Mouse (Mus musculus): ENCODE measurements around the gene RPS10-NUDT3. TPM values are rescaled to one million over a fixed set of nuclear protein-coding genes. Genes with fewer than 3 reads are reported as not detected.

Gene RPS10-NUDT3
- polyA plus RNA-seq, 1 experiment from 2014 or later: not detected

- Histone ChIP-seq H3K27ac (no peak overlapping the region), H3K36me3 (no peaks in the 10 kb centered on the region), H3K4me1 (no peaks in the 10 kb centered on the region; the same call in 1 of the 2 replicates), H3K9ac (no peak overlapping the region), H3K4me2 (replicated peaks) (no peak overlapping the region; the same call in 1 of the 2 replicates), H3K27me3 (peaks cover 4% of the 10 kb centered on the region; the same call in 1 of the 2 replicates), H3K4me3 (no peak overlapping the region), H3K9me3 (replicated peaks) (no peaks in the 10 kb centered on the region; the same call in 1 of the 2 replicates)
- 4% methylated on average over 10 of the region's 10 CpGs for WGBS
- peak; percentile 78 for ATAC-seq (ENCODE audit: low FRiP score)
Observed at GRCm38 (mm10) chr17:27534718-27535117, 100.3 kb downstream of the RPS10-NUDT3 start.

- no peaks in the 10 kb centered on the region; the same call in 1 of the 2 replicates for H3K9me3 ChIP-seq (replicated peaks)
- ATAC-seq (ENCODE audit: low FRiP score): no peak
- peaks cover 1% of the 10 kb centered on the region; the same call in 1 of the 2 replicates for H3K4me1 ChIP-seq
- no peak overlapping the region for H3K27ac ChIP-seq
- no peak overlapping the region for H3K4me2 ChIP-seq (replicated peaks)
- no peak overlapping the region for H3K9ac ChIP-seq
- no peaks in the 10 kb centered on the region for H3K36me3 ChIP-seq
- no peak overlapping the region for H3K4me3 ChIP-seq
- WGBS: 85% methylated on average over 3 of the region's 3 CpGs
- H3K27me3 ChIP-seq: peaks cover 4% of the 10 kb centered on the region; the same call in 1 of the 2 replicates
Observed at GRCm38 (mm10) chr17:27533354-27533753, 101.7 kb downstream of the RPS10-NUDT3 start.

GRCm38 (mm10) chr17:27532095-27532494, 102.9 kb downstream of the RPS10-NUDT3 start:
- WGBS: 95% methylated on average over 8 of the region's 8 CpGs
- no peak for ATAC-seq (ENCODE audit: low FRiP score)
- no peak overlapping the region for H3K9ac ChIP-seq

More at GRCm38 (mm10) chr17:27532095-27532494, 102.9 kb downstream of the RPS10-NUDT3 start:
- Histone ChIP-seq H3K9me3 (replicated peaks) (no peaks in the 10 kb centered on the region; the same call in 1 of the 2 replicates), H3K4me1 (peaks cover 3% of the 10 kb centered on the region; the same call in 1 of the 2 replicates), H3K4me2 (replicated peaks) (no peak overlapping the region), H3K27me3 (peaks cover 4% of the 10 kb centered on the region; the same call in 1 of the 2 replicates), H3K36me3 (no peaks in the 10 kb centered on the region), H3K4me3 (no peak overlapping the region), H3K27ac (no peak overlapping the region)

Other genes with a start within 250 kb of the RPS10-NUDT3 start
- gene Grm4, start 113.8 kb downstream of the RPS10-NUDT3 start, polyA plus RNA-seq (2016; fragmentation: Nextera tagmentation; extraction: Ambion mirVana): 3.7 and 4.2 TPM in 2 replicates
- gene Hmga1, start 78.7 kb downstream of the RPS10-NUDT3 start, polyA plus RNA-seq (2016; fragmentation: Nextera tagmentation; extraction: Ambion mirVana): 161 and 162 TPM in 2 replicates
- 19.8 and 21.9 TPM in 2 replicates for gene AI413582, start 69.5 kb downstream of the RPS10-NUDT3 start, polyA plus RNA-seq (2016; fragmentation: Nextera tagmentation; extraction: Ambion mirVana)
- 199 and 204 TPM in 2 replicates for gene Nudt3, start 11.7 kb downstream of the RPS10-NUDT3 start, polyA plus RNA-seq (2016; fragmentation: Nextera tagmentation; extraction: Ambion mirVana)
- 618 and 712 TPM in 2 replicates for gene Rps10, start 1.4 kb upstream of the RPS10-NUDT3 start, polyA plus RNA-seq (2016; fragmentation: Nextera tagmentation; extraction: Ambion mirVana)
- gene Pacsin1, start 20.3 kb upstream of the RPS10-NUDT3 start, polyA plus RNA-seq (2016; fragmentation: Nextera tagmentation; extraction: Ambion mirVana): 11.0 and 13.4 TPM in 2 replicates
- gene Spdef, start 93.7 kb upstream of the RPS10-NUDT3 start, polyA plus RNA-seq (2016; fragmentation: Nextera tagmentation; extraction: Ambion mirVana): 0.35 and 0.48 TPM in 2 replicates
- 11.8 and 13.7 TPM in 2 replicates for gene D17Wsu92e, start 185.4 kb upstream of the RPS10-NUDT3 start, polyA plus RNA-seq (2016; fragmentation: Nextera tagmentation; extraction: Ambion mirVana)
- 299 and 327 TPM in 2 replicates for gene Snrpc, start 202.9 kb upstream of the RPS10-NUDT3 start, polyA plus RNA-seq (2016; fragmentation: Nextera tagmentation; extraction: Ambion mirVana)
- 9.4 TPM in 2 replicates for gene Uhrf1bp1, start 221.2 kb upstream of the RPS10-NUDT3 start, polyA plus RNA-seq (2016; fragmentation: Nextera tagmentation; extraction: Ambion mirVana)